Mouse (Mus musculus) MEL (cell line): ENCODE data around the gene Dhx40. TPM values are rescaled to one million over a fixed set of nuclear protein-coding genes. Genes with fewer than 3 reads are reported as not detected.

Experiments
- CHD1 ChIP-seq: IDR thresholded peaks from 2 replicates; pipeline ENCODE4 v1.6.1; 2012; ENCODE audit warnings: low read depth, mild to moderate bottlenecking, inconsistent platforms, low read length, improper control_type of control experiment
- CHD2 ChIP-seq: IDR thresholded peaks from 2 replicates; pipeline ENCODE4 v1.6.1; 2011; ENCODE audit warnings: low read length, improper control_type of control experiment
- CTCF ChIP-seq, 3 experiments: IDR thresholded peaks in 2 of 3; conservative IDR thresholded peaks in 1 of 3; 2 replicates each; pipeline ENCODE4 v1.5.1; 2011 to 2012; ENCODE audit warnings: low read length in 3 of 3, low read depth in 2 of 3, mild to moderate bottlenecking in 2 of 3, improper control_type of control experiment in 1 of 3, inconsistent platforms in 1 of 3, mixed read lengths in 1 of 3, moderate library complexity in 1 of 3; ENCODE audit not compliant: control insufficient read depth in 1 of 3, insufficient read depth in 1 of 3, poor library complexity in 1 of 3, severe bottlenecking in 1 of 3
- E2F4 ChIP-seq: IDR thresholded peaks from 2 replicates; pipeline ENCODE4 v1.6.1; 2011; ENCODE audit warnings: low read depth, low read length, improper control_type of control experiment, borderline replicate concordance
- ELF1 ChIP-seq: IDR thresholded peaks from 2 replicates; pipeline ENCODE4 v1.6.1; 2014; ENCODE audit warnings: low read depth, mild to moderate bottlenecking, inconsistent platforms, low read length, improper control_type of control experiment, moderate library complexity
- EP300 ChIP-seq, 2 experiments: IDR thresholded peaks; 2 replicates each; pipeline ENCODE4 v1.6.1; 2011; ENCODE audit warnings: improper control_type of control experiment in 2 of 2, low read length in 2 of 2, low read depth in 1 of 2, mild to moderate bottlenecking in 1 of 2
- ETS1 ChIP-seq: IDR thresholded peaks from 2 replicates; pipeline ENCODE4 v1.6.1; 2012; ENCODE audit warnings: low read depth, mild to moderate bottlenecking, inconsistent platforms, low read length, improper control_type of control experiment, moderate library complexity
- GABPA ChIP-seq: IDR thresholded peaks from 2 replicates; pipeline ENCODE4 v1.6.1; 2012; ENCODE audit warnings: low read depth, mild to moderate bottlenecking, inconsistent platforms, low read length, improper control_type of control experiment, moderate library complexity
- GATA1 ChIP-seq: IDR thresholded peaks from 2 replicates; pipeline ENCODE4 v1.6.1; 2011; ENCODE audit warnings: low read depth, low read length, improper control_type of control experiment
- JUND ChIP-seq: IDR thresholded peaks from 2 replicates; pipeline ENCODE4 v1.6.1; 2011; ENCODE audit warnings: low read depth, mild to moderate bottlenecking, improper control_type of control experiment, low read length
- KAT2A ChIP-seq: conservative IDR thresholded peaks from 2 replicates; pipeline ENCODE4 v1.6.1; 2012; ENCODE audit warnings: low read depth, low read length, improper control_type of control experiment, inconsistent platforms
- MAX ChIP-seq: IDR thresholded peaks from 2 replicates; pipeline ENCODE4 v1.6.1; 2011; ENCODE audit warnings: low read length, improper control_type of control experiment
- NELFE ChIP-seq: IDR thresholded peaks from 2 replicates; pipeline ENCODE4 v1.6.1; 2011; ENCODE audit warnings: low read depth, low read length, improper control_type of control experiment
- POLR2A ChIP-seq, 2 experiments: IDR thresholded peaks; 2 replicates each; pipeline ENCODE4 v1.6.1; 2011 to 2012; ENCODE audit warnings: low read length in 2 of 2, mild to moderate bottlenecking in 2 of 2, control low read depth in 1 of 2, improper control_type of control experiment in 1 of 2, low read depth in 1 of 2, moderate library complexity in 1 of 2; ENCODE audit not compliant: control insufficient read depth in 1 of 2, insufficient read depth in 1 of 2, poor library complexity in 1 of 2
- POLR2AphosphoS2 ChIP-seq: IDR thresholded peaks from 2 replicates; pipeline ENCODE4 v1.6.1; 2011; ENCODE audit warnings: low read length, improper control_type of control experiment
- POLR2AphosphoS5 ChIP-seq: IDR thresholded peaks from 2 replicates; pipeline ENCODE4 v1.6.1; 2012; ENCODE audit warnings: low read depth, borderline replicate concordance, mild to moderate bottlenecking, inconsistent platforms, low read length, moderate library complexity, mixed read lengths
- RCOR1 ChIP-seq: IDR thresholded peaks from 2 replicates; pipeline ENCODE4 v1.6.1; 2012; ENCODE audit warnings: low read depth, mild to moderate bottlenecking, inconsistent platforms, low read length, improper control_type of control experiment
- SIN3A ChIP-seq: IDR thresholded peaks from 2 replicates; pipeline ENCODE4 v1.6.1; 2012; ENCODE audit warnings: low read length, improper control_type of control experiment, inconsistent platforms
- TCF12 ChIP-seq: IDR thresholded peaks from 2 replicates; pipeline ENCODE4 v1.6.1; 2014; ENCODE audit warnings: low read depth, mild to moderate bottlenecking, inconsistent platforms, low read length, improper control_type of control experiment, moderate library complexity
- UBTF ChIP-seq: IDR thresholded peaks from 2 replicates; pipeline ENCODE4 v1.6.1; 2012; ENCODE audit warnings: low read depth, mild to moderate bottlenecking, inconsistent platforms, low read length, improper control_type of control experiment, moderate library complexity, borderline replicate concordance; ENCODE audit not compliant: insufficient read depth
- USF1 ChIP-seq: IDR thresholded peaks from 2 replicates; pipeline ENCODE4 v1.6.1; 2014; ENCODE audit warnings: low read depth, mild to moderate bottlenecking, inconsistent platforms, low read length, improper control_type of control experiment, moderate library complexity
- USF2 ChIP-seq, 2 experiments: IDR thresholded peaks; 2 replicates each; pipeline ENCODE4 v1.6.1; 2011 to 2012; ENCODE audit warnings: improper control_type of control experiment in 2 of 2, low read length in 2 of 2, borderline replicate concordance in 1 of 2, inconsistent platforms in 1 of 2, low read depth in 1 of 2, mild to moderate bottlenecking in 1 of 2; ENCODE audit not compliant: insufficient read depth in 1 of 2
- ZMIZ1 ChIP-seq: IDR thresholded peaks from 2 replicates; pipeline ENCODE4 v1.6.1; 2012; ENCODE audit warnings: low read depth, mild to moderate bottlenecking, inconsistent platforms, low read length, improper control_type of control experiment, moderate library complexity
- polyA plus RNA-seq, 2 experiments: library from polyadenylated mRNA; stranded (reverse) in 1 of 2; unstranded in 1 of 2; fragments of >175 nt in 1 of 2; fragments of >200 nt in 1 of 2; gene quantifications; 2 replicates each; pipeline versions ENCODE4 v1.2.1 to v1.2.4; 2012; ENCODE audit warnings: low replicate concordance in 2 of 2, low read depth in 1 of 2; ENCODE audit not compliant: insufficient read length in 2 of 2, insufficient read depth in 1 of 2, missing spikeins in 1 of 2
- total RNA-seq: library from RNA; depleted of rRNA; stranded (reverse); fragments of 300-350 nt; gene quantifications from 2 replicates; pipeline ENCODE4 v1.2.3, GENCODE M21; 2012

The Dhx40 gene
- total and polyA plus RNA-seq, 3 experiments: 10.1 to 16.1 TPM; not detected in 1

- TF ChIP-seq USF2 (IDR thresholded peaks at IDR 0.05; ENCODE audit: borderline replicate concordance in 1 of 2, insufficient read depth in 1 of 2, low read depth in 1 of 2, low read length in 2 of 2): no peak
- TF ChIP-seq E2F4: no peak
- TF ChIP-seq TCF12: peak; percentile 47
- 0 out of 2 replicates have a peak, but pooled peaks have one; percentile 32 for TF ChIP-seq MAX
- no peak for TF ChIP-seq CTCF (IDR thresholded peaks at IDR 0.05 in 2 of 3, conservative IDR thresholded peaks at IDR 0.05 in 1 of 3; ENCODE audit: control insufficient read depth in 1 of 3, insufficient read depth in 1 of 3, low read depth in 2 of 3, low read length in 3 of 3, poor library complexity in 1 of 3, severe bottlenecking in 1 of 3)
- no peak for TF ChIP-seq CHD2
- TF ChIP-seq EP300 (IDR thresholded peaks at IDR 0.05; ENCODE audit: low read depth in 1 of 2, low read length in 2 of 2): peak; percentile 25 to 63
- no peak for TF ChIP-seq JUND
- no peak for TF ChIP-seq POLR2AphosphoS5
- no peak for TF ChIP-seq POLR2AphosphoS2
- TF ChIP-seq NELFE: no peak
- TF ChIP-seq KAT2A: peak; percentile 37; the same call in 1 of the 2 replicates
- TF ChIP-seq POLR2A (IDR thresholded peaks at IDR 0.05; ENCODE audit: control insufficient read depth in 1 of 2, insufficient read depth in 1 of 2, low read depth in 1 of 2, low read length in 2 of 2, poor library complexity in 1 of 2): no peak; a peak in 1 of 4 replicates
- peak; percentile 53; the same call in 1 of the 2 replicates for TF ChIP-seq USF1
- 0 out of 2 replicates have a peak, but pooled peaks have one; percentile 26 for TF ChIP-seq RCOR1
- no peak for TF ChIP-seq GABPA
- peak; percentile 85; the same call in 1 of the 2 replicates for TF ChIP-seq CHD1
- no peak for TF ChIP-seq ZMIZ1
- peak; percentile 77 for TF ChIP-seq ETS1
- peak; percentile 23 for TF ChIP-seq GATA1
- peak; percentile 62 for TF ChIP-seq ELF1
- TF ChIP-seq UBTF: peak; percentile 28; the same call in 1 of the 2 replicates
- TF ChIP-seq SIN3A: peak; percentile 54
- TF ChIP-seq, all 39 proteins: peak for 20
These were observed 51.1 kb downstream of the Dhx40 start (continued) for GRCm38 (mm10) chr11:86756156-86757141.
